Mouse (Mus musculus): Measurements from ENCODE around the gene Rbbp4. TPM values are rescaled to one million over a fixed set of nuclear protein-coding genes. Genes with fewer than 3 reads are reported as not detected.

Gene Rbbp4
- polyA plus RNA-seq (2016; fragmentation: Nextera tagmentation; extraction: Ambion mirVana): 470 and 520 TPM in 2 replicates

DNA sequence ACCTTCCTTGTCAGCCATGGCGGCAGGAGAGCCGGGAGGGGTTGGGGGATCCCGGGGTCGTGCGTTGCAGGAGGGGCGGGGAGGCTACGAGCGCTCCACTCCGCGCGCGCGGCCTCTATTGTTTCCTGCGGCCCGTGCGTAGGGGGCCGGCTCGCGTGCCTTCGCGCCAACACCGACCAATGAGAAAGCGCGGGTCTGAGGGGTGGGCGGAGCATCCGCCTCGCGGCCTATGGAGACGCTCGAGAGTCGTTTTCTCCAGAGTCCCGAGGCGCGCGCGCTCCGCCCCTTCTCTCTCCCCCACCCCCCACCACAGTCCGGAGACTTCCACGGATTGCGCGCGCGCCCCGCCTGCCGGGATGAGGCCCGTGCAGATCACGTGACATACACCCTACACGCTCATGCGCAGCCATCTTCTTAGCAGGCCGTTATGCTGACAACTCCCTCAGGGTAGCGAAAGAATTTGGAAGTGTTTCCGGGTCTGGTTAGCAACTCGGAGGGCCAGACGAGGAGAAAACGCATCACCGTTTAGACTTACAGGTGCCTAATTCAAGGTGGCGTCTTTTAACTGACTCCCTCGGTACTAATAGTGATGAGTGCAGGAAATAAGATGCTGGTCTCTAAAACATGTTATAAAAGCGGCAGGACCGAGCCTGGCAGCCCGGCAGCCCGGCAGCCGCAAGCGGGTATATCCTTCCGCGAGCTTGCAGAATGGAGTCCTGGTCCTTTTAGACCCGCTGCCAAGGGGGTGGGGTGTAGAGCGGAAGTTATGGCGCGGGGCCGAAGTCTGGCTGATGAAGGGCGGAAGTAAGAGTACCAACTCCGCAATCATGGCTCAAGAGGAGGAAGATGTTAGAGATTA, at the start of gene Rbbp4, which contains the start of gene Zbtb8os:
TSS of gene Rbbp4 (minus strand) at position 155 of the 859 bp plus-strand sequence.
TSS of gene Zbtb8os (plus strand) at position 480 of the 859 bp plus-strand sequence.
- WGBS: under 1% methylated on average over 73 of the region's 73 CpGs
- Histone ChIP-seq H3K4me1 (replicated peaks) (peaks cover 49% of the 10 kb centered on the region), H3K9me3 (no peaks in the 10 kb centered on the region)

DNA sequence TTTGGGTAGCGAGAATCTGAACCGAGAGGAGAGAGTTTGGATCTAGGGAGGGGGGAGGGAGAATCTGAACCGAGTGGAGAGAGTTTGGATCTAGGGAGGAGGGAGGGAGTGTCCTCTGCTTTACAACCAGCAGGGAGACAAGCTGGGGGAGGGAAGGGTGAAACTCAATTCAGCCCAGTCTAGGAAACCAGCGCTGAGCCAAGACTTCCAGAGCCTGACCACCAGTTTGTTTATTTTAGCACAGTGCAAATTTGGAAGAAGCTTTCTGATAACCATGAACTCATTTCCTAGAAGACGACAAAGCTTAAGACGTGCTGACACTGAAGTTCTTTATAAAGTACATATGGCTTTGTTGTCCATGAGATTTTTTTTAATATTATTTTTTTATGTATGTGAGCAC, 49.3 kb upstream of the Rbbp4 start:
- no peak for DNase-seq (ENCODE audit: low spot score)
- Histone ChIP-seq H3K4me1 (replicated peaks) (peaks cover 13% of the 10 kb centered on the region), H3K9me3 (no peaks in the 10 kb centered on the region), H3K36me3 (no peaks in the 10 kb centered on the region), H3K4me3 (no peak overlapping the region), H3K27ac (no peak overlapping the region), H3K27me3 (ENCODE audit: insufficient read depth, poor library complexity, severe bottlenecking) (peaks cover 5% of the 10 kb centered on the region)
- 41% methylated on average over 6 of the region's 6 CpGs for WGBS

More for the DNA sequence above, at the start of gene Rbbp4, which contains the start of gene Zbtb8os:
- DNase-seq (ENCODE audit: low spot score): peak; percentile 99
- H3K4me3 ChIP-seq: peak within 1 kb of the TSS; percentile 94
- peaks cover 41% of the 10 kb centered on the region for H3K36me3 ChIP-seq
- H3K27ac ChIP-seq: peak within 1 kb of the TSS; percentile 99
- no peaks in the 10 kb centered on the region for H3K27me3 ChIP-seq (ENCODE audit: insufficient read depth, poor library complexity, severe bottlenecking)

DNA sequence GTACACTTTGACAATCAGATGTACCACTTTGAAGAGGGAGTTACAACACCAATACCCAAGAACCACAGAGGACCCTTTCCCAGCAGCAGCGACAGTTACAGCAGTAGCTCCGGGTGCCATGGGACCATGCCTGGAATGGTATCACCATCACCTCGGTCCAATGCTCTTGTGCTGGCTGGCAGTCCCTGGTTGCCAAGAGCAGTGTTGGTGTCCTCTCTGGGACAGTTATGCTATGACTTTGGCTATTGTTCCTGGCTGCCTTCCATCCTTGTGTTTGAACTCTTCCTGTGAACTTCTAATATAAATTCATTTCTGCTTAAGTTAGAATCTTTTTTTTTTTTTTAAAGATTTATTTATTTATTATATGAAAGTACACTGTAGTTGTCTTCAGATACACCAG, 48.4 kb upstream of the Rbbp4 start:
- H3K27ac ChIP-seq: no peak overlapping the region
- 92% methylated on average over 3 of the region's 3 CpGs for WGBS
- H3K4me3 ChIP-seq: no peak overlapping the region
- H3K9me3 ChIP-seq: no peaks in the 10 kb centered on the region
- H3K36me3 ChIP-seq: no peaks in the 10 kb centered on the region
- no peak for DNase-seq (ENCODE audit: low spot score)
- H3K4me1 ChIP-seq (replicated peaks): peaks cover 8% of the 10 kb centered on the region
- H3K27me3 ChIP-seq (ENCODE audit: insufficient read depth, poor library complexity, severe bottlenecking): peaks cover 13% of the 10 kb centered on the region

DNA sequence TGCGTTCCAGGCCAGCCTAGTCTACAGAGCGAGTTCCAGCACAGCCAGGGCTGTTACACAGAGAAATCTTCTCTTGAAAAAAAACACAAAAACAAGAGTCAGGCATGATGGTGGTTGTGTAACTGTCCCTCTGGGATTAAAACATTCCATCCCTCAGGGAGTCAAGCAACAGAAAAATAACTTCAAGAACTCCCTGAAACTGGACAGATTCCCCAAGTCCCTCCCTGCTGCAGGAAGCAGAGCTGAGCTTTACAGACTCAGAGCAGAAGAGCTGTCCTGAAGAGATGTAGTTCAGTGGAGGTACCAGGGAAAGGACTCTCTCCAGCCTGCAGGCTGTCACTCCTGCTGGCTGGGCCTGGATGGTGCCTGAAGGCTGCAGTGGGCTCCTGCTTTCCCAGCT, 47.3 kb upstream of the Rbbp4 start:
- H3K9me3 ChIP-seq: no peaks in the 10 kb centered on the region
- 95% methylated on average over 2 of the region's 2 CpGs for WGBS
- peaks cover 5% of the 10 kb centered on the region; the same call in 1 of the 2 replicates for H3K4me1 ChIP-seq (replicated peaks)
- no peaks in the 10 kb centered on the region for H3K36me3 ChIP-seq
- H3K27me3 ChIP-seq (ENCODE audit: insufficient read depth, poor library complexity, severe bottlenecking): peaks cover 23% of the 10 kb centered on the region
- no peak for DNase-seq (ENCODE audit: low spot score)
- no peak overlapping the region for H3K4me3 ChIP-seq
- H3K27ac ChIP-seq: no peak overlapping the region

DNA sequence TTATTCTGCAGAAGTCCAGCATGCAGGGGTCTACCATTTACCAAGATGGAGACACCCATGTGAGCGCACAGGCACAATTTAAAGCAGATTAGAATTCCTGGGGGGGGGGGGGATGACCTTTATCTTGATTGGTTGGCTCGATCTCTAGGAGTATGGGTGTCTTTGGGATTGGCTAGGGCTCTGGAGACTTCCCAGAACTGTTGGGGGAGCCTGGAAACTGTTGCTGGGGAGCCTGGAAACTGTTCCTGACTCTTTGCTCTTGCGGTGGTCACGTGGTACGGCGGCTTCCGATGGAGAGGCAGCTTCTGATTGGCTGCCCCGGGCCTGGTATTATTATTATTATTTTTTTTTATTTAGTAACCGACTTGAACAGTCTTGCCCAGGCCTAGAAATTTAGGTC, 46.9 kb upstream of the Rbbp4 start:
- 90% methylated on average over 9 of the region's 9 CpGs for WGBS
- Histone ChIP-seq H3K9me3 (no peaks in the 10 kb centered on the region), H3K27me3 (ENCODE audit: insufficient read depth, poor library complexity, severe bottlenecking) (peaks cover 26% of the 10 kb centered on the region), H3K4me1 (replicated peaks) (peaks cover 6% of the 10 kb centered on the region; the same call in 1 of the 2 replicates), H3K36me3 (no peaks in the 10 kb centered on the region), H3K4me3 (no peak overlapping the region), H3K27ac (no peak overlapping the region)
- no peak for DNase-seq (ENCODE audit: low spot score)

GRCm38 (mm10) chr4:129381148-129381547, 46.0 kb upstream of the Rbbp4 start:
- no peak for DNase-seq (ENCODE audit: low spot score)
- H3K9me3 ChIP-seq: no peaks in the 10 kb centered on the region
- 78% methylated on average over 8 of the region's 8 CpGs for WGBS
- H3K4me1 ChIP-seq (replicated peaks): peaks cover 10% of the 10 kb centered on the region; the same call in 1 of the 2 replicates
- no peak overlapping the region for H3K27ac ChIP-seq
- H3K27me3 ChIP-seq (ENCODE audit: insufficient read depth, poor library complexity, severe bottlenecking): peaks cover 35% of the 10 kb centered on the region
- no peak overlapping the region for H3K4me3 ChIP-seq
- no peaks in the 10 kb centered on the region for H3K36me3 ChIP-seq

GRCm38 (mm10) chr4:129379805-129380204, 44.6 kb upstream of the Rbbp4 start:
- Histone ChIP-seq H3K4me3 (no peak overlapping the region), H3K27ac (no peak overlapping the region), H3K9me3 (no peaks in the 10 kb centered on the region), H3K4me1 (replicated peaks) (peaks cover 14% of the 10 kb centered on the region), H3K36me3 (no peaks in the 10 kb centered on the region), H3K27me3 (ENCODE audit: insufficient read depth, poor library complexity, severe bottlenecking) (peaks cover 49% of the 10 kb centered on the region)
- 88% methylated on average over 3 of the region's 3 CpGs for WGBS
- DNase-seq (ENCODE audit: low spot score): no peak

DNA sequence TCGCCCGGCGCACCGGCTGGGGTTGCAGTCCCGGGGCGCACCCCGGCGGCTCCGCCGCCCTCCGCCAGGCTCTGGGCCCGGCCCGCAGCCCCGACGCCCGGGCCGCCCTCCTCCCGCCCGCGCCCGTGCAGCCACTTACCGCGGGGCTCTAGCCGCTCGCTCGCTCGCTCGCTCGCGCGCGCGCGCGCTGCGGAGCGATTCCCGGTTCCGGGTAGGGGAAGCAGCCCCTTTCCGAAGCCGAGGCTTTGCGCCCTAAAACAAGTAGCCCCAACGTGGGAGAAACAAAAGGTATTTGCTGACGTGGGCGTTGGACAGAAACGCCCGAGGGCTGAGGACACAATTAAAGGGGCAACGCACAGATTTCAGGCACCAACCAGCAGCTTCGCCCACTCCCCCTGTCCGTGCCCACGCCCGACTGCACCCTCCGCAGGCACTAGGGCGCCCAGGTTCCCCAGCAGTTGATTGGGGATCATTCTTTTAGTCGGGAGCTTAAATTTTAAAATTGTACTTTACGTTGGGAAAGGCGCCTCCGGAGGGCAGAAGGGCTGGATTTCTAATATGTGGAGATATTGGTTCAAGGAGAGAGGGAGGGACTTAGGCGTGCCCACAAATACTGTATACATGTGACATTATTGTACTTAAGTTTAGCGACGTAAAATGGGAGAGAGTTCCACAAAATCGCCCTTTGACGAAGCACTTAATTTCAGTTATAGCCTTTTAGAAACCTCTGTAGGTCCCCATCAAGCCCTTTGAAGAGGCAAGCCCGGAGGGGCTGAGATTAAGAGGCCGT, 42.6 kb upstream of the Rbbp4 start, which contains the start of gene Zbtb8a:
TSS of gene Zbtb8a (minus strand) at position 516 of the 790 bp plus-strand sequence.
- H3K9me3 ChIP-seq: no peaks in the 10 kb centered on the region
- H3K4me3 ChIP-seq: peak within 1 kb of the TSS; percentile 72
- H3K4me1 ChIP-seq (replicated peaks): peaks cover 16% of the 10 kb centered on the region
- DNase-seq (ENCODE audit: low spot score): peak; percentile 74
- 2% methylated on average over 65 of the region's 65 CpGs for WGBS
- H3K27me3 ChIP-seq (ENCODE audit: insufficient read depth, poor library complexity, severe bottlenecking): peaks cover 56% of the 10 kb centered on the region
- no peaks in the 10 kb centered on the region for H3K36me3 ChIP-seq
- H3K27ac ChIP-seq: peak within 1 kb of the TSS; percentile 91

GRCm38 (mm10) chr4:129376961-129377545, 41.9 kb upstream of the Rbbp4 start:
- Histone ChIP-seq H3K27me3 (ENCODE audit: insufficient read depth, poor library complexity, severe bottlenecking) (peaks cover 56% of the 10 kb centered on the region), H3K9me3 (no peaks in the 10 kb centered on the region), H3K36me3 (no peaks in the 10 kb centered on the region), H3K4me3 (peak overlapping the region; percentile 72), H3K4me1 (replicated peaks) (peaks cover 16% of the 10 kb centered on the region), H3K27ac (peak overlapping the region; percentile 91)
- DNase-seq (ENCODE audit: low spot score): peak; percentile 61
- under 1% methylated on average over 68 of the region's 68 CpGs for WGBS

DNA sequence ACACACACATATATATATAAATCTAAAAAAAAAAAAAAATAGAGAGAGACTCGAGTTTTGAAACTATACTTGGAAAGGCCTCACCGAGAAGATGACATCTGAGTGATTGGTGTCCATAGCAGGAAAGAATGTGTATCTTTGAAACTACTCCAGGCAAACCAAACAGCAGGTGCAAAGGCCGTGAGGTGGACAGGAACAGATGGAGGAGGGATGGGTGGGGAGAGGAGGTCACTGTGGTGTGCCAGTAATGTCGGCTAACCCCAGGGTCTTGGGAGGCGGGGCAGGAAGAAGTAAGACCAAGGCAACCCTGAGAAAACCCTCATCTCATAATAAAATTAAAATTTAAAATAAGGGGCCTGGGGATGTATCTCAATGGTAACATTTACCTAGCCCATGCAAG, 40.7 kb upstream of the Rbbp4 start:
- H3K9me3 ChIP-seq: no peaks in the 10 kb centered on the region
- no peak for DNase-seq (ENCODE audit: low spot score)
- 68% methylated on average over 5 of the region's 5 CpGs for WGBS
- peaks cover 56% of the 10 kb centered on the region for H3K27me3 ChIP-seq (ENCODE audit: insufficient read depth, poor library complexity, severe bottlenecking)
- no peaks in the 10 kb centered on the region for H3K36me3 ChIP-seq
- H3K27ac ChIP-seq: no peak overlapping the region
- no peak overlapping the region for H3K4me3 ChIP-seq
- H3K4me1 ChIP-seq (replicated peaks): peaks cover 16% of the 10 kb centered on the region

GRCm38 (mm10) chr4:129375000-129375399, 39.8 kb upstream of the Rbbp4 start:
- DNase-seq (ENCODE audit: low spot score): no peak
- Histone ChIP-seq H3K27me3 (ENCODE audit: insufficient read depth, poor library complexity, severe bottlenecking) (peaks cover 56% of the 10 kb centered on the region), H3K36me3 (no peaks in the 10 kb centered on the region), H3K4me3 (no peak overlapping the region), H3K9me3 (no peaks in the 10 kb centered on the region), H3K4me1 (replicated peaks) (peaks cover 16% of the 10 kb centered on the region), H3K27ac (no peak overlapping the region)
- 20% methylated on average over 6 of the region's 6 CpGs for WGBS

GRCm38 (mm10) chr4:129374219-129374755, 39.1 kb upstream of the Rbbp4 start:
- H3K4me3 ChIP-seq: no peak overlapping the region
- 42% methylated on average over 11 of the region's 11 CpGs for WGBS
- H3K27ac ChIP-seq: no peak overlapping the region
- peaks cover 50% of the 10 kb centered on the region for H3K27me3 ChIP-seq (ENCODE audit: insufficient read depth, poor library complexity, severe bottlenecking)
- peaks cover 16% of the 10 kb centered on the region for H3K4me1 ChIP-seq (replicated peaks)
- no peaks in the 10 kb centered on the region for H3K9me3 ChIP-seq
- no peak for DNase-seq (ENCODE audit: low spot score)
- H3K36me3 ChIP-seq: no peaks in the 10 kb centered on the region

All from hindbrain, embryonic 10.5 days (tissue).